16 mouse cellular contexts compared by ENCODE assay signal in the genomic region with DNA sequence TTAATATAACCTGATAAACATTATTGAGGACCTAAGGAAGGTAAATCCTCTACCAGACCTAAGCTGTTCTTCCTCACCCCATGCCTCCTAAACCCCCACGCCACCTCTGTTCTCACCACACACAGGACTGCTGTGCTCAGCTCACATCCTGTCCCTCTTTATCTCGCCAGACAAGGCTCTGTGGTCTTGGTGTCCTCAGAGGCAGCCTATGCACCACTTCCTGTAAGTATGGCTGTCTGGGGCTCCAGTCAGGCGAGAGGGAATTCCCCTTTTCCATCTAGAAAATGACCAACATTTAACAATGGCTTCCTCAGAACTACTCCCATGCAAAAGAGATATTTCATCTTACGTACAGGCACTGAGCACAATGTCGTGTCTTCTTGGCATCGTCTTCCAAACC.
DNase-seq lines count a peak whose midpoint lies in the region; ATAC-seq lines count a peak whose summit lies in the region.
"Had no signal": no experiment of that assay in that cellular context is flagged by ENCODE, and none has a peak within 500 bp of the region (broad histone marks: within the 10 kb centered on the region; RNA-seq: fewer than 3 reads in every experiment).

No protein-coding gene starts in this region.

- peak; percentile 98 for DNase-seq in 416B (ENCODE audit: low read depth)
- peak; percentile 49 for DNase-seq in induced T-regulatory cell, adult 2 months (ENCODE audit: low read depth)
- DNase-seq in left cerebral cortex, postnatal 25 days (ENCODE audit: low spot score in 2 of 2): no peak
- DNase-seq in ovary, postnatal 36 days (ENCODE audit: low spot score): no peak
- DNase-seq in cerebellum, adult 18-20 months: no peak
- DNase-seq: adrenal gland, postnatal 25 days; cerebellum, postnatal 36 days; kidney, adult 18-20 months had no signal

- intact Hi-C loops in left cerebral cortex, postnatal 25 days (cut with DNase I): no loop called here

- peak; percentile 86 for ATAC-seq in CD4-positive, CD25-positive, alpha-beta regulatory T cell, adult 4 months
- peak; percentile 100 for ATAC-seq in megakaryocyte progenitor cell, adult 5-6 weeks (replicated peaks; ENCODE audit: poor library complexity)
- ATAC-seq in heart, embryonic 11.5 days (replicated peaks; ENCODE audit: insufficient number of reproducible peaks, low FRiP score, low TSS enrichment): no peak
- ATAC-seq: Patski had no signal

- no peaks in the 10 kb centered on the region for H3K36me3 ChIP-seq in heart, embryonic 11.5 days (ENCODE audit: control insufficient read depth, insufficient read depth, low read length)
- H3K36me3 ChIP-seq: heart, embryonic 15.5 days; limb, embryonic 12.5 days; stomach, embryonic 15.5 days had no signal

- H3K27ac ChIP-seq in heart, embryonic 11.5 days (ENCODE audit: low read depth, low read length): no peak overlapping the region
- H3K27ac ChIP-seq: heart, embryonic 15.5 days; limb, embryonic 12.5 days; stomach, embryonic 15.5 days had no signal

- WGBS in heart, embryonic 11.5 days (ENCODE audit: insufficient replicate concordance): 50% methylated on average over 6 of the region's 6 CpGs

- H3K27me3 ChIP-seq in heart, embryonic 11.5 days (ENCODE audit: control insufficient read depth, insufficient read depth, low read length): no peaks in the 10 kb centered on the region
- H3K27me3 ChIP-seq: heart, embryonic 15.5 days; limb, embryonic 12.5 days; stomach, embryonic 15.5 days had no signal

- H3K9ac ChIP-seq in heart, embryonic 11.5 days (ENCODE audit: low read depth, low read length): no peak overlapping the region
- H3K9ac ChIP-seq: heart, embryonic 15.5 days; limb, embryonic 12.5 days; stomach, embryonic 15.5 days had no signal

- H3K4me2 ChIP-seq in heart, embryonic 11.5 days: no peak overlapping the region
- H3K4me2 ChIP-seq: heart, embryonic 15.5 days; limb, embryonic 12.5 days; stomach, embryonic 15.5 days had no signal

- no peaks in the 10 kb centered on the region; the same call in 1 of the 2 replicates for H3K4me1 ChIP-seq in heart, embryonic 11.5 days (ENCODE audit: control insufficient read depth, insufficient read depth, low read length)
- H3K4me1 ChIP-seq: limb, embryonic 12.5 days; stomach, embryonic 15.5 days had no signal

- H3K9me3 ChIP-seq in heart, embryonic 11.5 days (replicated peaks; ENCODE audit: control insufficient read depth, low read length): no peaks in the 10 kb centered on the region
- H3K9me3 ChIP-seq: heart, embryonic 15.5 days; limb, embryonic 12.5 days; stomach, embryonic 15.5 days had no signal

- no peak overlapping the region for H3K4me3 ChIP-seq in heart, embryonic 11.5 days (ENCODE audit: low read depth, low read length)
- H3K4me3 ChIP-seq: erythroblast, embryonic 14.5 days; heart, embryonic 15.5 days; limb, embryonic 12.5 days; stomach, embryonic 15.5 days had no signal

Comparison
In these comparisons a context has a peak if more than half of its experiments do, and no peak if none do; other contexts are left out.
1. DNase-seq: peak in 416B (single experiment) and induced T-regulatory cell, adult 2 months (single experiment); none in left cerebral cortex, postnatal 25 days (0 of 2), ovary, postnatal 36 days (single experiment) and cerebellum, adult 18-20 months (0 of 2).